Mouse (Mus musculus) bone marrow macrophage, adult 2 months (primary cell): ENCODE measurements around the gene Dnah17.

ENCODE experiments used
- CTCF ChIP-seq: IDR thresholded peaks from 2 replicates; pipeline ENCODE4 v1.5.1; 2012; ENCODE audit warnings: low read depth, mild to moderate bottlenecking, low read length, moderate library complexity
- POLR2A ChIP-seq: IDR thresholded peaks from 2 replicates; pipeline ENCODE4 v1.6.1; 2012; ENCODE audit warnings: mild to moderate bottlenecking, low read depth, low read length, borderline replicate concordance

DNA sequence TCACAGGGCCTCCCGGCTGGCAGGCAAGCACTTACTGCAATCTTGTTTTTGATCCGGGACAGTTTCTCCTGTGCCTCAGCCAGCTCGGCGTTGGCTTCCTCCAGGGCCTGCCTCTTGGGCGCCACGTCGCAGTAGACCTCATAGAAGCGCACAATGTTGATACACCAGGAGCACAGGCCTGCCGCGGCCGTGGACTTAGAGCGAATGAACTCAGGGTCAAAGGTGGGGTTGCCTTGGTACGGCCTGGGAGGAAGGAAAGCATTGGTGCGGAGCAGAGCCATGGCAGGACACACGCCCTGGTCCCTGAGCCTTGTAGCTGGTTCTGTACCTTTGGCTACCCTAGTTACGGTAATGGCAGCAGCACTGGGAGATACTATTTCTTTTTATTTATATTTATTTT lies 80.3 kb downstream of the Dnah17 start:
- no peak for TF ChIP-seq CTCF
- no peak for TF ChIP-seq POLR2A
